Mouse (Mus musculus): Measurements from ENCODE around the gene Agtr1b.

DNA sequence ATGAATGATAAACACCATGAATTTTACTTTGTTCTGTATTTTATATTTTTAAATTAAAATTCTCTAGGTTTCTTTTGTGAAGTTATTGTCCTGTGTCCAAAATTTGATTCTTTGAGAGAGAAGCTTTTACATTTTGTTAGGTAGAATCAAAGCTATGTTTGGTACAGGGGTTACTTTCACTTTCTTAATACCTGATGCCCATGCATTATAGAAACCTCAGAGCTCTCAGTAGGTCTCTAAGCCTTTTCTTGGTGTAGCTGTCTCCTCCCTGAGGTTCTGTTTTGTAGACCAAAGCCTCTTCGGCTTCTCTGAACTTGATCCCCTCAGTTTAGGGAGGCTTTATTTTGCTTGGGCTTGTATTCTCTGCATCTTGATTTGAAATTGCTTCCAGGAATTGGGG lies 26.6 kb downstream of the Agtr1b start:
- TF ChIP-seq GATA1 (IDR thresholded peaks at IDR 0.05; ENCODE audit: low read length) (no peak), TAL1 (IDR thresholded peaks at IDR 0.05; ENCODE audit: low read length) (no peak)
